Mouse (Mus musculus) fat pad, adult 2 months (tissue): ENCODE data around the gene Baiap3.

ENCODE experiments used
- DNase-seq: peaks from one replicate; pipeline ENCODE4 v3.0.0-alpha.2; 2011; ENCODE audit warnings: low read depth, low spot score; ENCODE audit errors: extremely low read depth

Baiap3 gene

DNA sequence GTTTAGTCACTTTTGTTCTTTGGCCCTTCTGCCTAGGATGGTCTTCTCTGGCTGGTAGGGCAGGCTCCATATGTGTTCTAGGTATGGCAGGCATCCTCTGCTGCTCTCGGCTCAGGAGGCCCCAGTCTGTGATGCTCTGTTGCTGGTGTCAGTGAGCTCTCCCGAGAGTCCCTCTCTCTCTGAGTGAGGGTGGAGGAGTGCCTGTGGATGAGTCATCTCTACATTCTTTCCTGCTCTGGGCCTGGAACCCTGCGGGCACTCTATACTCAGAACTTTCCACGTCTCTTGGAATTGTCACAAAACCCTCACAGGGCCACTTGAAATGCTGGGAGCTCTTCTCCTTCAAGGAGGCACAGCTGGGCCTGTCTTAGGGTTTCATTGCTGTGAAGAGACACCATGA lies 44.5 kb downstream of the Baiap3 start:
- DNase-seq = no peak

DNA sequence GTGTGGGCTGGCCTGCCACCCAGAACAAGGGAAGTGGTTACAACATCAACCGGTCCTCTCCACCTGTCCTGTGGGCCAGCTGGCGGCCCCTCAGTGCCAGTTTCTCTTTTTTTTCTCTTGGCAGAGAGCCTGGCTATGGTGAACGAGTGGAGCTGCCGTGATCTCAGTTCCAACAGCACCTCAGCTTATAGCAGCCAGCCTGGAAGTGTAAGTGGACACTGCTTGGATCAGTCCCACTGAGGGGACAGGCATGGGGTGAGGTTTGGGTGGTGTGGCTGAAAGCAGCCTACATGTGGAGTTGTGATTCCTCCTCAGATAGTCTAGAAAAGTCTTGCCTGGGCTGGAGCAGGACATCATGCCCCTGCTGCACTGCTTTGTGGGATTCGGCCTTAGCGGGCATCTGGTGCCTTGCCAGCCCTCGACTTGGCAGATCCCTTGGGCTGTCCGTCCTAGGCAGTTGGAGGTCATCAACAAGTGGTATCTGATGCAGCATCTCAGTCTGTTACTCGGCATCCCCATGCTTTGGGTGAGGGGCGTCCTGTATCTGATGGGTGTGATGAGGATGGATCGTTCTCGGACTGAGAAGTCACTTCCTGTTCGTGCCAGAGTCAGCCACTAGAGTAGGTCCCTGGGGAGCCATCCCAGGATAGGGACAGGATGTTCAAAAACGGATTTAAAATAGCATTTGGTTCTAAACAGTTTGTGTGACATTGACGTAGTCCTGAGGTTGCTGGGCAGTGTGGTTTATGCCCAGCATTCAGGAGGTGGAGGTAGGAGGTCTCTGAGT lies 45.3 kb downstream of the Baiap3 start:
- no peak for DNase-seq

DNA sequence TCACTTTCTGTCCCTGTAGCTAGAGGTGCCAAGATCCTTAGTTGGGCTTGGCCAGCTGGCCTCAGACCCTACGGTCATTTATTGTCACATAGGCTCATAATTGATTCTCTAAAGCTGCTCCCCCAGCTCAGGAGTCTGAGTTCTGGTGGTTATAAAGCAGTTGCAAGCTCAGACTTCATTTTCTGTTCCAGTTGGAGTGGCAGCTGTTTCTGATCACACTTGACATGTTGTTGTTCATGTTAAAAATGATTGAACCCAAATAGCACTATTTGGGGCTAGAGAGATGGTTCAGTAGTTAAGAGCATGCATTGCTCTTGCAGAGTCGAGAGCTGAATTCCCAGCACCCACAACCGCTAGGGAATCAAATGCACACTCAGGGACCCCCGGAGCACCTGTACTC lies 46.2 kb downstream of the Baiap3 start:
- no peak for DNase-seq

DNA sequence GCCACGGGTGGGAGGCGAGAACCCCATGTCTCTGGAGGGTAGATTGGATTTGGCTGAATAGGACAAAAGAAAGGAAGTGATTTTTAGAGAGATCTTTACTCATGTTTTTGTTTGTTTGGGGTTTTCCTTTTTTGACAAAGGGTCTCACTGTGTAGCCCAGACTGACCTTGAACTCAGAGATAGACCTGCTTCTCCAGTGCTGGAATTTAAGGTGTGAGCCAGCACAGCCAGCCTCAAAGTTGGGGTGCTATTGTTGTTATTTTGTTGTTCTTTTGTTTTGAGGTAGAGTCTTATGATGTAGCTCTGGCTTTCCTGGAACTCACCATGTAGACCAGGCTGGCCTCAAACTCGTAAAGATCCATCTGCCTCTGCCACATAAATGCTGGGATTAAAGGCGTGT lies 53.8 kb downstream of the Baiap3 start:
- DNase-seq = no peak
